Mouse (Mus musculus) hindbrain, embryonic 12.5 days (tissue): ENCODE measurements around the gene Pnpla8. TPM values are rescaled to one million over a fixed set of nuclear protein-coding genes. Genes with fewer than 3 reads are reported as not detected.

ENCODE experiments used
- microRNA-seq: library from miRNA; unstranded; fragments of <30 nt; microRNA quantifications from one replicate; pipeline ENCODE4, GENCODE M21; 2017
- polyA plus RNA-seq: library from polyadenylated mRNA; unstranded; fragments of >200 nt; fragmentation: Nextera tagmentation; extraction: Ambion mirVana; gene quantifications from 2 replicates; pipeline ENCODE4 v1.2.1, GENCODE M21; 2016

Gene Pnpla8
- polyA plus RNA-seq, 1 experiment from 2014 or later = 97.0 TPM

Small RNA genes lying within 50 kb of the gene (microRNA-seq; reads per million reads assigned to microRNA genes)
- gene Mir5627 = not detected

Other genes with a start within 250 kb of the Pnpla8 start
- 31.8 and 36.1 TPM in 2 replicates for gene Dnajb9, start 11.0 kb upstream of the Pnpla8 start, polyA plus RNA-seq
- gene Nrcam, start 107.5 kb downstream of the Pnpla8 start, polyA plus RNA-seq = 97.0 and 110 TPM in 2 replicates